Mouse (Mus musculus) mesoderm, embryonic 11.5 days (tissue): ENCODE measurements around the gene Pym1.

Source experiments
- DNase-seq: peaks from one replicate; pipeline ENCODE4 v3.0.0-alpha.2; 2012; ENCODE audit warnings: low read depth, low spot score

Gene Pym1

GRCm38 (mm10) chr10:128804271-128805091 lies 56.8 kb downstream of the Pym1 start, which contains the start of gene Tmem198b:
Gene Tmem198b (minus strand): TSS chr10:128804370.
- DNase-seq: peak; percentile 78

GRCm38 (mm10) chr10:128805092-128806000 lies 57.7 kb downstream of the Pym1 start:
- DNase-seq: peak; percentile 98

GRCm38 (mm10) chr10:128806086-128806485 lies 58.4 kb downstream of the Pym1 start:
- no peak for DNase-seq

GRCm38 (mm10) chr10:128807018-128807417 lies 59.3 kb downstream of the Pym1 start:
- DNase-seq: no peak
